Mouse (Mus musculus) erythroblast, adult 5-6 weeks (primary cell): ENCODE results near the gene Ppib. TPM values are rescaled to one million over a fixed set of nuclear protein-coding genes. Genes with fewer than 3 reads are reported as not detected.

Experiments used
- ATAC-seq: replicated peaks from 2 replicates; pipeline ENCODE4 v1.8.0; 2016; ENCODE audit warnings: moderate number of reproducible peaks, mild to moderate bottlenecking, moderate TSS enrichment, inconsistent platforms; ENCODE audit not compliant: poor library complexity, low FRiP score, severe bottlenecking
- total RNA-seq, 2 experiments: library from RNA; stranded (forward) in 1 of 2; stranded (reverse) in 1 of 2; fragments of 150-400 nt in 1 of 2; fragments of 200-764, 138-1000 nt in 1 of 2; gene quantifications; 2 replicates each; pipeline versions ENCODE4 v1.2.3 to v1.2.4; 2015 to 2017; ENCODE audit warnings: low replicate concordance in 2 of 2

The Ppib gene
- total RNA-seq (2015; ENCODE audit: low replicate concordance) (121 and 151 TPM in 2 replicates), total RNA-seq (2017; ENCODE audit: low replicate concordance) (155 and 185 TPM in 2 replicates)

GRCm38 (mm10) chr9:66059583-66060307 is at the start of gene Ppib:
Gene Ppib, plus strand, starts transcription at chr9:66060222.
- ATAC-seq = peak; percentile 94

- ATAC-seq = no peak
These were observed 39.4 kb upstream of the Ppib start for GRCm38 (mm10) chr9:66020601-66021000.

- ATAC-seq = no peak
These were observed 21.9 kb upstream of the Ppib start for GRCm38 (mm10) chr9:66038082-66038481.

GRCm38 (mm10) chr9:66038581-66038980 is 21.4 kb upstream of the Ppib start:
- no peak; the same call in 1 of the 2 replicates for ATAC-seq

GRCm38 (mm10) chr9:66039290-66039689 is 20.7 kb upstream of the Ppib start:
- no peak for ATAC-seq

GRCm38 (mm10) chr9:66040801-66041200 is 19.2 kb upstream of the Ppib start:
- ATAC-seq = no peak

GRCm38 (mm10) chr9:66042331-66042730 is 17.7 kb upstream of the Ppib start:
- ATAC-seq = no peak

- ATAC-seq = no peak
These were observed 16.8 kb upstream of the Ppib start for GRCm38 (mm10) chr9:66043241-66043640.

GRCm38 (mm10) chr9:66049931-66050601 is 10.0 kb upstream of the Ppib start:
- no peak for ATAC-seq

GRCm38 (mm10) chr9:66051493-66051892 is 8.5 kb upstream of the Ppib start:
- no peak for ATAC-seq

GRCm38 (mm10) chr9:66052731-66053130 is 7.3 kb upstream of the Ppib start:
- no peak for ATAC-seq

- no peak for ATAC-seq
These were observed 6.4 kb upstream of the Ppib start for GRCm38 (mm10) chr9:66053620-66054019.

- ATAC-seq = peak; percentile 41
These were observed 256 bp downstream of the Ppib start for GRCm38 (mm10) chr9:66060308-66060647.

- no peak for ATAC-seq
These were observed 964 bp downstream of the Ppib start for GRCm38 (mm10) chr9:66060986-66061385.

GRCm38 (mm10) chr9:66061656-66062055 is 1.6 kb downstream of the Ppib start:
- ATAC-seq = no peak

- ATAC-seq = no peak
These were observed 3.4 kb downstream of the Ppib start for GRCm38 (mm10) chr9:66063446-66063845.

GRCm38 (mm10) chr9:66064316-66064715 is 4.3 kb downstream of the Ppib start:
- no peak for ATAC-seq

- ATAC-seq = no peak
These were observed 6.8 kb downstream of the Ppib start for GRCm38 (mm10) chr9:66066791-66067190.

GRCm38 (mm10) chr9:66067542-66067941 is 7.5 kb downstream of the Ppib start:
- ATAC-seq = peak; percentile 50

- ATAC-seq = no peak
These were observed 8.0 kb downstream of the Ppib start for GRCm38 (mm10) chr9:66068056-66068455.

GRCm38 (mm10) chr9:66068971-66069391 is 9.0 kb downstream of the Ppib start:
- peak; percentile 60 for ATAC-seq
